Mouse (Mus musculus) lung, adult 2 months (tissue): ENCODE measurements around the gene AU040320. TPM values are rescaled to one million over a fixed set of nuclear protein-coding genes. Genes with fewer than 3 reads are reported as not detected.

Experiments used
- DNase-seq: peaks from one replicate; pipeline ENCODE4 v3.0.0; 2022
- H3K4me1 ChIP-seq: fragments of 200-500 bp; 2 replicates; pipeline ENCODE4 v1.6.1; 2011; ENCODE audit warnings: low read length; ENCODE audit not compliant: control insufficient read depth, insufficient read depth
- H3K4me3 ChIP-seq: fragments of 200-500 bp; replicated peaks from 2 replicates; pipeline ENCODE3; 2011; ENCODE audit warnings: low read depth, mild to moderate bottlenecking, control low read depth, low read length; ENCODE audit errors: extremely low read depth
- CTCF ChIP-seq: fragments of 200-500 bp; IDR thresholded peaks from 2 replicates; pipeline ENCODE4 v1.5.1; 2011; ENCODE audit warnings: mild to moderate bottlenecking, low read length, control low read depth; ENCODE audit not compliant: insufficient read depth
- POLR2A ChIP-seq: fragments of 200-500 bp; IDR thresholded peaks from 2 replicates; pipeline ENCODE4 v1.6.1; 2011; ENCODE audit warnings: low read depth, mild to moderate bottlenecking, control low read depth, low read length, borderline replicate concordance; ENCODE audit errors: extremely low read depth
- WGBS: fragments of 180-500 bp; shearing (Covaris S2); methylation state at CpG from one replicate; pipeline ENCODE4 v1.1.7; 2018; 5-methylcytosine and 5-hydroxymethylcytosine counted together
- polyA plus RNA-seq: library from polyadenylated mRNA; depleted of rRNA; stranded (reverse); fragments of >200 nt; gene quantifications from 2 replicates; pipeline ENCODE4 v1.2.3, GENCODE M21; 2012

Gene AU040320
- polyA plus RNA-seq, 1 experiment: 39.4 TPM

DNA sequence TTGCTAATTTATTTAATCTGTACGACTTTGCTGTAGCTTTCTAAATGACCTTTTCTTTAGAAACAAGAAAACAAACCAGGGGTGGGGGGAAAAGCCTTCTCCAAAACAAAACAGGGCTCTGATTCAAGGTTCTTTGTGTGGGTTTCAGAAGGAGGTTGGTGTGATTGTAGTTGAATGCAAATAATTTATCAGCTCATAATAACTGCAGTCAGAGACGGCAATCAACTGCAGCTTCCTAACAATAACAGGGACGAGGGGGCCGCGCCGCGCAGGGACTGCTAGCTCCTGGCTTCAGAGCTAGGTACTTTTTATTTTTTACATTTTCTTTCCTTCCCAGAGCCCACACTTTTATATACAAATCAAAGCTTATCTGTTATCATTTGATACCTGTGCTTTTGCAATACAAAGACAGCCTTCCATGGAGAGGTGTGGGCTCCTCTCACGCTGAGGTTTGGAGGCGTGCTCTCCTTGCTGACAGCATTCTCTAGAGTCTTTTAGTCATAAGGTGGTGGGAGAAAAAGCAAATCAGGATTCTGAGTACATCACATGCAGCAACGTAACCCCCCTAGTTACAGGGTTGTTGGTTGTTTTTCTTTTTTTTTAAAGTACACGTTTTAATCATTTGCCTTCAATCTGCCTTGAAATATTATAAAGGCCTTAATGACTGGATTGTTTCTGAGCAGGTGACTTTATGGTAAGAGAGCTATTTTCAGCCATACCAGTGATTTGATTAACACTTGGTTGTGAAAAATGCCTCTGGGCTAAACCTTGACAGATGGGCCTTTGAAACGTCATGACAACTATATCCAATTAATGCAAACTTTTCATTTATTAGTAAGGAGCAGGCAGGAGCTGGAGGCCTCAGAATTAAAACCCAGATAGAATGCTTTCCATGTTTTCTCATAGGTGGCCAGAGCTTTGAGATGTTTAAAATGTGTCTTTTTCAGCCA is 26.8 kb downstream of the AU040320 start:
- no peaks in the 10 kb centered on the region for H3K4me1 ChIP-seq
- DNase-seq: no peak
- H3K4me3 ChIP-seq: no peak overlapping the region
- TF ChIP-seq CTCF (no peak), POLR2A (no peak)
- WGBS: 83% methylated on average over 12 of the region's 12 CpGs

DNA sequence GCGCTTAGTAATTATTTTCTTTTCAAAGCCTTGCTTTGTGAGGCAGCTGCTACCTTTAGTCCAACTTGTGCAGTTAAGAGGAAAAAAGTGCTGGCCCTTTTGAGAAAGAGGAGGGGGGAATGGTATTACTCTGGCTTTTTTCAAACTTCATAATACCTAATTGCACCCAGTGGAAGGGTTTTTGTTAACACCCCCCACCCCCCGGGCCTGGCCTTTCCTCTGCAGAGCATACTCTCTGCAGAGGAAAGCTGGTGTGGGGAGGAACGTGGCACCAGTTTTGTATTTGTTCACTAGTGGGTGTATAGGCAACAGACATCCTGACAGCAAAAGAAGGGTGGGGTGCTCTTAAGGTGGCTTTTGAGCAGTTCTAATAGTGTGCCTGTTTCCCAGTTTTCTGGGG is 28.5 kb downstream of the AU040320 start:
- no peak for DNase-seq
- no peaks in the 10 kb centered on the region for H3K4me1 ChIP-seq
- TF ChIP-seq POLR2A (no peak), CTCF (no peak)
- WGBS: 79% methylated on average over 3 of the region's 3 CpGs
- H3K4me3 ChIP-seq: no peak overlapping the region

DNA sequence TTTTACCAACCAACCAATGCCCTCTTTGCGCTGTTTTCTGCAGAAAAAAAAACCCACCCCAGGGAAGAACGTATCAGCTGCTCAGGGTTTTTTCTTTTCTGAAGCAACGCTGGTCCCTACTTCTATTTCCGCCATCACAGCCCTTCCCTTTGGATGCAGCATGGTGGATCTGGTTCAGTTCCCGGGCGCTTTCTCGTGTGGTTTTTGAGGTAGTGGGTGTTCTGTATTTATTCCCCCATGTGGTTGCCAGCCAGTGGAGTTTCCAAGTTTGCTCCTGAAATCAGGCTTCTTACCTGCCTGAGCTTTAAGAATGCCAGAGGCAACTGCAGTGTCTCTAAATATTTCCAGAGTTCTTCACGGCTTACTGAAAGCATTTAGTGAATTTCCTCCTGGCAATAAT is 29.2 kb downstream of the AU040320 start:
- DNase-seq: no peak
- H3K4me1 ChIP-seq: no peaks in the 10 kb centered on the region
- 91% methylated on average over 8 of the region's 8 CpGs for WGBS
- no peak for TF ChIP-seq POLR2A
- no peak for TF ChIP-seq CTCF
- H3K4me3 ChIP-seq: no peak overlapping the region

DNA sequence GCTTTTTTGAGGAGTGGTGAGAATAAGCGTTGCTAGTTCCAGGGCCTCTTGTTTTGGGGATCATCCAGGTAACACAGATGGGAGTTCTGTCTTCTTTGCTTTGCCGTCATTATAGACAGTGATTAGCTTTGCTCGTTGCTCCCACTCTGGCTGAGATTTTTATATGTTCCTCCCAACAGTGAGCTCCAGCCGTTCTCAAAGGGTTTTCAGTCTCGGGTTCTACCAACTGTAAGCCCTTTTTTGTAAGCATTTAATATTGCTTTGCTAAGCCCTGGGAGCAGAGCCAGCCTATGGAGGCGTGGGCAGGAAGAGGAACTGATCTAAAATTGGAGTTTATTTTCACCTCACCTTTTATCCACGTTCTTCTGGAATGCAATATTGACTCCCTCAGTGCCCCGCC is 29.7 kb downstream of the AU040320 start:
- no peak for DNase-seq
- no peak for TF ChIP-seq CTCF
- TF ChIP-seq POLR2A: no peak
- Histone ChIP-seq H3K4me1 (no peaks in the 10 kb centered on the region), H3K4me3 (no peak overlapping the region)
- WGBS: 66% methylated on average over 8 of the region's 8 CpGs

DNA sequence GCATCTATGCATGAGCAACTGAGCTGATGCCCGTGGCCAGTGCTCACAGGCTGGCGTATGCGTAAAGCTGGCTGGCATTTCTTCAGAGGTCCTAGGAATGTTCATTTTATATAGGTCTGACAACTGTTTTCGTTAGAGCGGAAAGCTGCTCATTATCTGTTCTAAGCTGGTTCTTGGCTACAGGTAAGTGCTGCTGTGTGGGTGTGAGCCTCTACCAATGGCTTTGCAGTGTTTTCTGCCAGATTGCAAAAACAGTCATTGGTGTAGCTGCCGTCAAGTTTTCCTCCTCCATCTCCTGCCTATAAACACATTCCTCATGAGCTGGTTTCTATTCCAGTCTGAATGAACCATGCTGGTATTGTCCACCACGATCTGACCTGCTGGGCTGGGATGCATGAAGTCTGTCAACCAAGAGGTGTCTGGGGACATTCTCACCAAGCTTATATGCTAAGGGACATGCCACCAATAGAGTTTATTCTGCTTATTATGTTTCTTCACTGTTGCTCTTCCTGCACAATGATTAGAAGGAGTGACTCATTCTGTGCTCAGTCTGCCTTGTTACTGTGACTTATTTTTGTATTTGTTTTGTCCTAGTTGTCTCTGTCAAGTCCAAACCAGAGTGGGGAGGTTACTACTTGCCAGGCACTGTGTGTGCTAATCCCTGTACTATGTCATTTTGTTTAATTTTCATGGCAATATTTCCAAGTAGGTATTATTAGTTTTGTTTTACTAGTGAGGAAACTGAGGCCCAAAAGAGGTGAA is 39.2 kb downstream of the AU040320 start:
- Histone ChIP-seq H3K4me1 (no peaks in the 10 kb centered on the region), H3K4me3 (no peak overlapping the region)
- TF ChIP-seq CTCF: no peak
- TF ChIP-seq POLR2A: no peak
- WGBS: 88% methylated on average over 7 of the region's 7 CpGs
- DNase-seq: no peak

DNA sequence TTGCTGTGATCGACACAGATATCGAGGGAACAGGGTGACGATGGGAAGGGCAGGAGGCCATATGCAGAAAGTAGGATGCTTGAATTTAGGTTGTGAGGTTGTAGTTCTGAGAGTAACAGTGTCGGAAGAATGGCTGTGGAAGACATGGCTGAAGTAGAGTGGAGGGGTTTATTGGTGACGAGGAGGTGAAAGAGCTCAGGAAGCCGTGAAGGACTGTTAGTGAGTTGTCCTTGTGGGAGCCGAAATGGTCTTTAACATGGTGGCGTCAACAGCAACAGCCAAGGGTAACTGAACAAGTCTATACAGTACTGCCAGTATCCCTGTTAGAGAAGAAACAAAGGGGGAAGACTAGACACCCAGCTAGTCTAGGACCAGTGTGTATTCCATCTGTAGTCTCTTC is 48.8 kb downstream of the AU040320 start:
- H3K4me1 ChIP-seq: 0 out of 2 replicates have a peak, but pooled peaks cover 2% of the 10 kb centered on the region
- 97% methylated on average over 8 of the region's 8 CpGs for WGBS
- no peak for TF ChIP-seq CTCF
- no peak for TF ChIP-seq POLR2A

DNA sequence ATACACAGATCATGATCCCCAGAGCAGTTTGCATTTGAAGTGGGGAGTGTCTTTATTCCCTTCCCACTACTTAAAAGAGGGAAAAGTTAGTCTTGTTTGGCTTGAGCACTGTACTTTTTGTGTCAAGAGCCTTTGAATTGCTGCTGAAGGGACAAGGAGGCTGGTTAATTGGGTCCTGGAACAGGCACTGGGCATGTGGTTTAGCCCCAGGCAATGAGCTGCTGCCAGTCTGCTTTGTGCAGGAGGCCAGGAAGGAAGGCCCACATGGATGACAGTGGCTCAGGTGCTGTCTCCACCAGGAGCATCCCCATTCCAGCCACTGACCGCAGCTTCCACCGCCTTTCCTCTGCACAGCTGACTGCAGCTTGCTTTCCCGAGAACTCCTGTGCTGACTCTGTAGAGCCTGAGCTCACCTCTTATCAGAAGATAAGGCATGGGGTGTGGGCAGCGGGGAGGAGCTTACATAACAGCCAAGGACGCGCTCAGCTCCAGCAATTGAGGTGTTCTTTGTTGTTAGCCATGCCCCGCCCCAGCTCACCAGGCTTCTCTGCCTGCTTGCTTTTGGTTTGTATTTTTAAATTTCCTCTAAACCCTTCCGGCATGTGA is 50.0 kb downstream of the AU040320 start:
- DNase-seq: peak; percentile 50
- H3K4me1 ChIP-seq: 0 out of 2 replicates have a peak, but pooled peaks cover 2% of the 10 kb centered on the region
- WGBS: 46% methylated on average over 8 of the region's 8 CpGs
- no peak for TF ChIP-seq CTCF
- TF ChIP-seq POLR2A: no peak
- H3K4me3 ChIP-seq: no peak overlapping the region

More for the DNA sequence above, 48.8 kb downstream of the AU040320 start:
- no peak overlapping the region for H3K4me3 ChIP-seq
- DNase-seq: no peak

DNA sequence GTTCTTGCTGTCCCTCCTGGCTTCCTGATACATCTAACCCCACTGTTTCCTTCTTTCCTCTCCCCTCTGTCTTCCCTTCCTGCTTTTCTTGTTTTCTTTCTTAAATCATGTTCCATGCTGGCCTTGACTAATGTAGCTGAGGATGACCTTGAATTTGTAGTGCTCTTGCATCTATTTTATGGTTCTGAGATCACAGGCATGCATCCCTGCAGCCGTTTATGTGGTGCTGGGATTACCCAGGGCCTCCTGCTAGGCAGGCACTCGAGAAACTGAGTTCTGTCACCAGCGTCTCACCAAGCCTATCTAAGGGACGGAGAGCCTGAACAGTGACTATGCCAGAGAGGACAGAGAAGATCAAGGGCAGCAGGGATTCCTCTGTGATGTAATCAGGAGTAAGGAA is 52.4 kb downstream of the AU040320 start:
- Histone ChIP-seq H3K4me1 (0 out of 2 replicates have a peak, but pooled peaks cover 2% of the 10 kb centered on the region), H3K4me3 (no peak overlapping the region)
- WGBS: 82% methylated on average over 4 of the region's 4 CpGs
- DNase-seq: no peak
- TF ChIP-seq POLR2A (no peak), CTCF (no peak)
